Mouse (Mus musculus): ENCODE data around the gene Clk4.

Clk4 gene

DNA sequence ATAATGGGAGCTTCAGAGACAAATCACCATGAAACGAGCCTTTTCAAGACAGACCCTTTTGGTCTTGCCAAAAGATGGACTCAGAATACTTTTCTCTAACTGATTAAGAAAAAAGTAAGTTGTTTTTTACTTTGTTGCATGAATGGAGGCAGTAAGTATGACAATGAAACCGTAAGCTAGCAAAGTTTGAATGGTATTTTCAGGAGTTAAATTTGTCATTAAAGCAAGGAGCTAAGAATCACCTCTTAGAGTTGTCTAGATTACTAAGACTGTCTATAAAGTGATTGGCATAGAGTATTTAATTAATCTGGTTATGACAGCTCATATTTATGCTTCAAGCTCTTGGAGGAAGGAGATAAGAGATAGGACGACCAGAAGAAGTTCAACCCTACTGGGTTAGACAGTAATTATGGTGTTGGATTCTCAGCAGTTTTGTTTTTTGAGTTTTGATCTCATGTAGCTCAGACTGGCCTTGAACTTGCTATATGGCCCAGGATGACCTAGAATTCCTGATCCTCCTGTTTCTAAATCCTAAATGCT, at the start of gene Clk4:
Gene Clk4 (plus strand): TSS at position 51 of the 540 bp plus-strand sequence.
- DNase-seq (ENCODE audit: low spot score), result no peak

- no peak for DNase-seq (ENCODE audit: low spot score)
These were observed 47.5 kb upstream of the Clk4 start for GRCm38 (mm10) chr11:51214021-51214420.

DNA sequence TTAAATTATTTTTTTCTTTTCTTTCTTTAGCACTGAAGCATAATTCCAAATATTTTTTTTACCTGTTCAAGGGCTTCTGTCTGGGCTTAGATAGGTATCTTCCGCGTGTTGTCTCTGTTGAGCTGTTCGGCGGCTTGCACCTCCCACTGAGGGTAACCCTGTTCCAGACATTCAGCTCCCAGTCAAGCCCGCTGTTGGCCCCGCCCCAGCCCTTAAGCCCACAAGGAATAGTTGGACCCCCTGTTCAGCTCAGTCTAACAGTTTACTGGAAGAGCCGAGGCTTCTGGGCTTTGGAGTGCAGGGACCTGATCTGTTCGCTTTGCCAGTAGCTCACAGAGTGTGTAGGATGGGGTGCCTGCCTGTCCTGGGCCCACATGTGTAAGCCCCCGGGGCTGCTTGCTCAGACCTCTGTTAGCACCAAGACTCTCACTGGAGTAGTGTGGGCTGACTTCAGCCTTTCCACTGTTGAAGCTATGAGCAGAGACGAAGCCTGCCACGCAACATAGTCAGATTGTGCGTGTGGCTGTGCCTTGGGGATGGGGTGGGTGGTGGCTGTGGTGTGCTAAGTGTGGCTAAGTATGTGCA, 42.0 kb upstream of the Clk4 start:
- DNase-seq (ENCODE audit: low spot score), result no peak

GRCm38 (mm10) chr11:51220308-51220707, 41.2 kb upstream of the Clk4 start, which contains the start of gene Gm12569:
Gm12569 (plus strand) TSS chr11:51220473.
- no peak for DNase-seq (ENCODE audit: low spot score)

- DNase-seq (ENCODE audit: low spot score), result no peak
These were observed 34.4 kb upstream of the Clk4 start for GRCm38 (mm10) chr11:51227104-51227503.

GRCm38 (mm10) chr11:51234626-51235025, 26.9 kb upstream of the Clk4 start:
- no peak for DNase-seq (ENCODE audit: low spot score)

GRCm38 (mm10) chr11:51242897-51243296, 18.6 kb upstream of the Clk4 start:
- DNase-seq (ENCODE audit: low spot score), result peak; percentile 8

- DNase-seq (ENCODE audit: low spot score), result no peak
These were observed 4.5 kb upstream of the Clk4 start for GRCm38 (mm10) chr11:51257006-51257405.

DNA sequence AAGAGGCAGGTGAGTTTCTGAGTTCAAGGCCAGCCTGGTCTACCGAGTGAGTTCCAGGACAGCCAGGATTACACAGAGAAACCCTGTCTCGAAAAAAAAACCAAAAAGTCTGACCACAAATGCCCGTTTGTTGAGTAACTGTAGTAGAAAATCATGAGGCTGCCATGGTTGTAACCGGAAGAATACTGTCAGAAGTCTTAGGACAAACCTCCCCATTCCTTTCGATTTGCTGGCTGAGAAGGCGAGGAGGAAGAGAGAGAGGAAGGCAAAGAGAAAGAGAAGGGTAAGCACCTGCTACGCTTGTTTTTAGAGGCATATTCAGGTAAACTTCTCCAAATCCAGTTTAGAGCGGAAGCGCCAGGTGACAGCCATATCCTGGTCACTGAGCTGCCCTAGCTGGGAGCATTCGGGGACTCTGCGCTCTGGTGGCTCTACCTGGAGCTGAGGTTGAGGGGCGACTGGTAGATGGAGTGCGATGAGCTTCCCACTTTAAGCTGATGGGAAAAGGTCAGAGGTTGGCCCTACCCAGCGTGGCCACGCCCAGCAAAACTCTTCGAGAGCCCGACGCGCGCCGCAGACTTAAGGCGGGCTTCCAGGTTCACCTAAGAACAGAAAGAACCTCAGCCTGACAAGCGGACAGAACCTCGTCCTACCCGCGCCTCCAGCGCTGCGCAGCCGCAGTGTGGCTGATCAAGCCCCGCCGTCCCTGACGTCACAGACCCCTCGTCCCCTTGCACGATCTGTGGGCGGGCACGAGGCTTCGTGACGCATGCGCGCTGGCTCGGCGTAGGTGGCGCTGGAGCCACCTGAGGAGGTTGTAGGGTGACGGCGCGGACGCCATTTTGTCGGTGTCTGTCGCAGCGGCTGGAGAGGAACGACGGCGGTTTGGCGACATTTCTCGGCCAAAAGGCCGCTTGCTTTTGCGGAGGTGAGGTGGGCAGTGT, 1.1 kb downstream of the Clk4 start, which contains the start of gene BC049762:
Gene BC049762 (minus strand): TSS at position 705 of the 944 bp plus-strand sequence.
- DNase-seq (ENCODE audit: low spot score), result peak; percentile 99

DNA sequence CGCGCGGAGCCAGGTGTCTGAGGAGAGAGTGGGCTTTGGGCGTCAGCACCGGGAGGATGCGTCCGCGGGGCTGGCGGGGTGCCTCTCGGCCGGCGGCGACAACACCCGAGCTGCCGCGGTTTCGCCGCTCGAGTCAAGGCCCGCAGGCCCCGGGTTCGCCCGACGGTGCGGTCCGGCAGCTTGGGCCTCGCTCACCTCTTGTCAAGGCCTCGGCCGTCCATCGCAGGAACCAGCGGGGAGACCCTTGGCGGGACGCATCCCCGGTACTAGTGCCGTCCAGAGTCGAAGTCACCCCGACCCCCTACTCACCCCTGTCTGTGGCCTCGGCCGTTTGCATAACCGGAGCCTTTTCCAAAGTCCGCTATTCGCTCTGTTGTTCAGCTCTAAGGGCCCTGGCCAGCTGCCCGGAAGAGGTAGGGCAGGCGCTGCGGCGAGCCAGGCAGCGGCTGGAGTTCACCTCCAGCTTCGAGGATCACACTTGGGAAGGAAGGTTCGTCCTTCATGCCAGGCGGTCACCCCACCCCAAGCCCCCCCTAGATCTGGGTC, 1.8 kb downstream of the Clk4 start:
- DNase-seq (ENCODE audit: low spot score), result no peak

DNA sequence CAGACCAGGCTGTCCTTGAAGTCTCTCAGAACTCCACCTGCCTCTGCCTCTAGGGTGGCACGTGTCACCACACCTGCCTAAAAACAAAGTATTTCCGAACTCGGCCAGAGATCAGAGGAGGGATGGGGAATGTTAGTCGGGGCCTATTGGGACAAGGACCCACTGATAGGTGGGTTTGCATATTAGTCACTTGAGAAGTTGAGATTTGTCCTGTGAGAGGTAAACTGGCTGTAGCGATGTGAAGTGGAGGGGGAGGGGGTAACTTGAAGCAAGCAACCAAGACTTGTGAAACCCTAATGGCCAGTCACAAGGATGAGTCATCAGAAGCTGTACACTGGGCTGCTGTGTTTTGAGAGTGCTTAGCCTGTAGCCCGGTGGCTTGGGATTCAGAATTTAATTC, 2.8 kb downstream of the Clk4 start:
- peak; percentile 47 for DNase-seq (ENCODE audit: low spot score)

GRCm38 (mm10) chr11:51265326-51265725, 3.8 kb downstream of the Clk4 start:
- peak; percentile 64 for DNase-seq (ENCODE audit: low spot score)

- no peak for DNase-seq (ENCODE audit: low spot score)
These were observed 12.9 kb downstream of the Clk4 start for GRCm38 (mm10) chr11:51274418-51274817.

DNA sequence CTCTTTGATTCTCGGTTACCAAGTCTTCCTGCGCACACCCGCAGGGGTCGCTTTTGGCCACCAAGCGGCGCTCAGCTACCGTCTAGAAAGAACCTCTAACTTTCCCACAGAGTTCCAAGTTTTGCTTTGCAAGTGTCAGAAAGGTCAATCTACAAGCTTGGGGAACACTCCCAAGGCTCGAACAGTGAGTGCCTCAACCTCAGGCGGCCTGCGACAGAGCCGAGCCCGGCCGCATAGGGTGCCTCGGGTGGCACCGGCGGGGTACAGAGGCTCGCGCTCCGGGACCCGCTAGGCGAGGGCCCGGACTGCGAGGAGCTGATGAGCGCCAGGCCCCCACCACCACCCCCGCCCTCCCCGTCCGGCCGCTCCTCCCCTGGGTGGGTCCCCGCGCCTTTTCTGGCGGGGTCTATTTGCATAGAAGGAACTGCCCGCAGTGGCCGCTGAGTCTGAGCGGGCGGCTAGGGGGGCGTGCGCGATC, 28.1 kb downstream of the Clk4 start, which contains the start of gene Col23a1:
Gene Col23a1 (plus strand): TSS at position 357 of the 478 bp plus-strand sequence.
- peak; percentile 93 for DNase-seq (ENCODE audit: low spot score)

DNA sequence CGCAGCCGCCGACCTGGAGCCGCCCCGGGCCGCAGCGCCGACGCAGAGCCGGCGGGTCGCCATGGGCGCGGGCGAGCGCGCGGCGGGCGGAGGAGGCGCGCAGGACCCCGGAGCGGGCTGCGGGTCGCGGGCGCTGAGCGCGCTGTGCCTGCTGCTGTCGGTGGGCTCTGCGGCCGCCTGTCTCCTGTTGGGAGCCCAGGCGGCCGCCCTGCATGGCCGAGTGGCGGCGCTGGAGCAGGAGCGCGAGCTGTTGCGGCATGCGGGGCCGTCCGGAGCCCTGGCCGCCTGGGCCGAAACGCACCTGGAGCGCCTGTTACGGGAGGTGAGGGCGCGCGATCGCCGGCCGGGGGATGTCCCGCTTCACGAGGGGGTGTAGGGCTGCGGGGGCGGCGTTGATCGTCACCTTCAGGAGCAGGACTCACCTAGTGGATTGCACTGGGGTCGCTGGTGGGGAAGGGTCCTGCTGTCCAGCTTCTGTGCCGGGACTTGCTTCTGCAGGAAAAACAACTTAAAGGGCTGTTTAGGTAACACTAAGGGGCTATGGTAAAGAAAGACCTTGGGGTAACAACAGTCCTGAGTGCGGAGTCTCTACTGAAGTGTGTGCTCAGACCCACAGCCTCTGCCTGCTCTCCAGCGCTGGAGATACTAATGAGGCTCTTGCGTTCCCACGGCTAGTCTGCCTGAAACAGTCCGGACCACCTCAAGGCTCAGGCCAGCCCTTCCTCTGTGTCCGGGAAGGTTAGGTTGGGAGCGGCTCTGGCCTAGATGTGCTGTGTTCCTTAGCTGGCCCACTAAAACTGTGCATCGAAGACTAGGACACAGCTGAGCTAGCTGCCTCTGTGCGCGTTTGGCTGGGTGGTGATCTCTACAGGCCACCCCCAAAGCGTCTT, 28.8 kb downstream of the Clk4 start:
- DNase-seq (ENCODE audit: low spot score), result peak; percentile 80

DNA sequence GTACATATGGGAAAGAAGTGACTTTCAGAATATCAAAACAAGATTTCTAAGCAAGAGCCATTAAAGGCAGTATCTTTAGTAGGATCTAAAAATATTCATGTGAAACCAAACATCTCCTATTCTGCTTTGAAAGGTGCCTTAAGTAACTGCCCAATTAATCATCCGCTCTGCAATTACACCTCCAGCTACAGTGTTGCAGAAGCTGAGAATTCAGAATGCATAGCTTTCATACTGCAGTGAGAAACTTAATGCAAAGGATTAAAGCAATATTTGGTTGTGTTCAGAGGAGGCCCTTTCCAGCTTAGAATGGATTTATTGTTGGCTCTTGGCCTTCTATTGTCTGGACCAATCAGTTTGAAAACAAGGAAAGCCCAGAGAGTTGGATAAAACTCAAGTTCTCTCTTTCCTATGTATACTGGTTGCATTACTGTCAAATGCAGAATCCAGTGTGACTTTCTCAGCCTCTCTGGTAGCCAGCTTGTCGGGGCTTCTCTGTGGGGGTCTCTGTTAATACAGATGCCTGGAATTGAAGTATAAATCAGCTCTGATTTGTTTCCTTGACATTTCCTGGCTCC, 32.5 kb downstream of the Clk4 start:
- DNase-seq (ENCODE audit: low spot score), result no peak

GRCm38 (mm10) chr11:51295742-51296141, 34.2 kb downstream of the Clk4 start:
- no peak for DNase-seq (ENCODE audit: low spot score)

- no peak for DNase-seq (ENCODE audit: low spot score)
These were observed 37.2 kb downstream of the Clk4 start for GRCm38 (mm10) chr11:51298691-51299090.

- no peak for DNase-seq (ENCODE audit: low spot score)
These were observed 40.9 kb downstream of the Clk4 start for GRCm38 (mm10) chr11:51302396-51302795.

DNA sequence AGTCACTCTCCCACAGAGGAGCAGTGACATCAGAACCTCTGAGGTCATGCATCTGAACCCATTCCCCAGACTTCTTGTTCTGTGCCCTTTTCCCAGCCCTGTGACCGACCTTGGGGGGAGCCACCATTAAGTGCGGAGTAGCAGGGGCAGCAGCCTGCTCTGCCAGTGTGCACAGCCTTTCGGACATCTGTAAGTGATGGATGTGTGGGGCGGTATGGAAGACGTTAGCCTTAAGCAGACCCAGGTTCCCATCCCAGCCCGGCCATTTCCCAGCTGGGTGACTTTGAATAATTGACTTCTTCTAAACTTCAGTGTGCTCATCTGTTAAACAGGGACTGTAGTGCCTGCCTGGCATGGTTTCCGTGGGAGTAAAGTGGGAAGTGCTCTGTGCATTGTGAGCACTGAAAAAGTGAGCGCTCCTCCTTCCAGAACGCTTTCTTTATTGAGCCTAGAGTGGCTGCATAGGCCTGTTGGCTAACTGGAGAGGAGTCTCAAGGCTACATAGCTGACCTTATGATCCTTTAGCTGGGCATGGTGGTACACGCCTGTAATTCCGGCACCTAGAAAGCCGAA, 42.5 kb downstream of the Clk4 start:
- peak; percentile 47 for DNase-seq (ENCODE audit: low spot score)

GRCm38 (mm10) chr11:51308306-51308705, 46.8 kb downstream of the Clk4 start:
- DNase-seq (ENCODE audit: low spot score), result no peak
